Mouse (Mus musculus) stomach, postnatal 0 days (tissue): Measurements from ENCODE around the gene Tnfaip2. TPM values are rescaled to one million over a fixed set of nuclear protein-coding genes. Genes with fewer than 3 reads are reported as not detected.

Experiments
- ATAC-seq: fragments of 200-750 bp; cut with Nextera tagmentation; 2 replicates; pipeline ENCODE4 v1.8.0; 2017; ENCODE audit not compliant: low FRiP score, low TSS enrichment
- DNase-seq: peaks from one replicate; pipeline ENCODE4 v3.0.0-alpha.2; 2016; ENCODE audit warnings: low spot score
- H3K27ac ChIP-seq: fragments of 300-500 bp; sonication (generic); replicated peaks from 2 replicates; pipeline ENCODE4 v1.5.1; 2014; ENCODE audit warnings: mild to moderate bottlenecking, control low read depth
- H3K27me3 ChIP-seq: fragments of 300-500 bp; sonication (generic); 2 replicates; pipeline ENCODE4 v1.6.1; 2014; ENCODE audit warnings: low read length; ENCODE audit not compliant: control insufficient read depth, insufficient read depth
- H3K36me3 ChIP-seq: fragments of 300-500 bp; sonication (generic); 2 replicates; pipeline ENCODE4 v1.6.1; 2014; ENCODE audit warnings: low read length, mixed read lengths; ENCODE audit not compliant: control insufficient read depth, insufficient read depth
- H3K4me1 ChIP-seq: fragments of 300-500 bp; sonication (generic); replicated peaks from 2 replicates; pipeline ENCODE4 v1.6.1; 2014; ENCODE audit warnings: antibody characterized with exemption; ENCODE audit not compliant: control insufficient read depth, insufficient read depth
- H3K4me2 ChIP-seq: fragments of 300-500 bp; sonication (generic); replicated peaks from 2 replicates; pipeline ENCODE4 v1.6.1; 2014; ENCODE audit warnings: low read depth, mild to moderate bottlenecking, control low read depth, moderate library complexity
- H3K4me3 ChIP-seq: fragments of 300-500 bp; sonication (generic); 2 replicates; pipeline ENCODE4 v1.5.1; 2014; ENCODE audit warnings: low read depth, low read length, control low read depth
- H3K9ac ChIP-seq: fragments of 300-500 bp; sonication (generic); 2 replicates; pipeline ENCODE4 v1.6.1; 2014; ENCODE audit warnings: mild to moderate bottlenecking, low read length, control low read depth, mixed read lengths
- H3K9me3 ChIP-seq: fragments of 300-500 bp; sonication (generic); 2 replicates; pipeline ENCODE4 v1.6.1; 2016; ENCODE audit warnings: low read length; ENCODE audit not compliant: control insufficient read depth
- CTCF ChIP-seq: IDR thresholded peaks from 2 replicates; pipeline ENCODE4 v1.5.1; 2016; ENCODE audit warnings: antibody characterized with exemption, low read depth, mild to moderate bottlenecking, moderate library complexity
- EP300 ChIP-seq: optimal IDR thresholded peaks from 2 replicates; pipeline ENCODE3; 2016; ENCODE audit warnings: antibody characterized with exemption
- WGBS: fragments of 180-500 bp; shearing (Covaris S2); extraction: QIAGEN DNeasy Blood & Tissue Kit; methylation state at CpG from one replicate; pipeline ENCODE4 v1.1.7; 2014; 5-methylcytosine and 5-hydroxymethylcytosine counted together
- polyA plus RNA-seq: library from polyadenylated mRNA; unstranded; fragments of >200 nt; fragmentation: Nextera tagmentation; extraction: Ambion mirVana; gene quantifications from 2 replicates; pipeline ENCODE4 v1.2.1, GENCODE M21; 2015

The Tnfaip2 gene
- polyA plus RNA-seq, 1 experiment from 2014 or later: 15.6 TPM

GRCm38 (mm10) chr12:111430868-111431817, 11.1 kb upstream of the Tnfaip2 start:
- no peak for DNase-seq
- Histone ChIP-seq H3K9ac (no peak overlapping the region), H3K36me3 (no peaks in the 10 kb centered on the region), H3K4me2 (no peak overlapping the region), H3K4me1 (peaks cover 15% of the 10 kb centered on the region), H3K4me3 (no peak overlapping the region), H3K27me3 (no peaks in the 10 kb centered on the region; the same call in 1 of the 2 replicates), H3K9me3 (no peaks in the 10 kb centered on the region), H3K27ac (peak overlapping the region; percentile 70)
- ATAC-seq: peak; percentile 2; the same call in 1 of the 2 replicates
- TF ChIP-seq CTCF: no peak
- 52% methylated on average over 14 of the region's 14 CpGs for WGBS

- no peak for DNase-seq
- H3K9ac ChIP-seq: no peak overlapping the region; the same call in 1 of the 2 replicates
- WGBS: 36% methylated on average over 4 of the region's 4 CpGs
- H3K27ac ChIP-seq: peak overlapping the region; percentile 70
- no peak overlapping the region for H3K4me2 ChIP-seq
- no peak for TF ChIP-seq CTCF
- TF ChIP-seq EP300: peak; percentile 27
- no peaks in the 10 kb centered on the region for H3K9me3 ChIP-seq
- ATAC-seq: no peak
- no peaks in the 10 kb centered on the region; the same call in 1 of the 2 replicates for H3K27me3 ChIP-seq
- peaks cover 15% of the 10 kb centered on the region for H3K4me1 ChIP-seq
- H3K4me3 ChIP-seq: no peak overlapping the region
- no peaks in the 10 kb centered on the region for H3K36me3 ChIP-seq
Observed at GRCm38 (mm10) chr12:111432097-111432496, 10.2 kb upstream of the Tnfaip2 start.

GRCm38 (mm10) chr12:111432751-111433331, 9.4 kb upstream of the Tnfaip2 start:
- 67% methylated on average over 4 of the region's 5 CpGs for WGBS
- H3K4me1 ChIP-seq: peaks cover 15% of the 10 kb centered on the region
- DNase-seq (no peak), ATAC-seq (no peak)
- no peak overlapping the region for H3K4me3 ChIP-seq
- peak overlapping the region; percentile 70 for H3K27ac ChIP-seq
- H3K27me3 ChIP-seq: no peaks in the 10 kb centered on the region; the same call in 1 of the 2 replicates
- H3K4me2 ChIP-seq: no peak overlapping the region
- H3K9ac ChIP-seq: 0 out of 2 replicates have a peak overlapping the region, but pooled peaks have one; percentile 18
- no peaks in the 10 kb centered on the region for H3K36me3 ChIP-seq
- TF ChIP-seq EP300: no peak
- TF ChIP-seq CTCF: no peak
- H3K9me3 ChIP-seq: no peaks in the 10 kb centered on the region

- H3K9ac ChIP-seq: no peak overlapping the region
- no peaks in the 10 kb centered on the region for H3K9me3 ChIP-seq
- DNase-seq (no peak), ATAC-seq (no peak)
- H3K27ac ChIP-seq: no peak overlapping the region
- 30% methylated on average over 6 of the region's 7 CpGs for WGBS
- no peak for TF ChIP-seq CTCF
- no peak for TF ChIP-seq EP300
- no peak overlapping the region for H3K4me2 ChIP-seq
- H3K4me3 ChIP-seq: no peak overlapping the region
- no peaks in the 10 kb centered on the region for H3K27me3 ChIP-seq
- H3K36me3 ChIP-seq: no peaks in the 10 kb centered on the region
- peaks cover 9% of the 10 kb centered on the region for H3K4me1 ChIP-seq
Observed at GRCm38 (mm10) chr12:111434164-111434744, 8.0 kb upstream of the Tnfaip2 start.

GRCm38 (mm10) chr12:111434745-111435327, 7.4 kb upstream of the Tnfaip2 start:
- Histone ChIP-seq H3K27me3 (no peaks in the 10 kb centered on the region), H3K27ac (no peak overlapping the region)
- ATAC-seq: no peak

More at GRCm38 (mm10) chr12:111434745-111435327, 7.4 kb upstream of the Tnfaip2 start:
- Histone ChIP-seq H3K4me3 (no peak overlapping the region), H3K4me1 (peaks cover 8% of the 10 kb centered on the region), H3K9ac (no peak overlapping the region), H3K4me2 (no peak overlapping the region), H3K9me3 (no peaks in the 10 kb centered on the region), H3K36me3 (no peaks in the 10 kb centered on the region)
- 50% methylated on average over 8 of the region's 8 CpGs for WGBS
- TF ChIP-seq CTCF (no peak), EP300 (no peak)
- DNase-seq: no peak
